Mouse (Mus musculus): ENCODE measurements around the gene Ccdc122.
"Not testable (repeated sequence)": the region's sequence is repeated elsewhere in the genome, so short reads cannot be mapped to it uniquely, and the experiment has no call there.

Ccdc122 gene

DNA sequence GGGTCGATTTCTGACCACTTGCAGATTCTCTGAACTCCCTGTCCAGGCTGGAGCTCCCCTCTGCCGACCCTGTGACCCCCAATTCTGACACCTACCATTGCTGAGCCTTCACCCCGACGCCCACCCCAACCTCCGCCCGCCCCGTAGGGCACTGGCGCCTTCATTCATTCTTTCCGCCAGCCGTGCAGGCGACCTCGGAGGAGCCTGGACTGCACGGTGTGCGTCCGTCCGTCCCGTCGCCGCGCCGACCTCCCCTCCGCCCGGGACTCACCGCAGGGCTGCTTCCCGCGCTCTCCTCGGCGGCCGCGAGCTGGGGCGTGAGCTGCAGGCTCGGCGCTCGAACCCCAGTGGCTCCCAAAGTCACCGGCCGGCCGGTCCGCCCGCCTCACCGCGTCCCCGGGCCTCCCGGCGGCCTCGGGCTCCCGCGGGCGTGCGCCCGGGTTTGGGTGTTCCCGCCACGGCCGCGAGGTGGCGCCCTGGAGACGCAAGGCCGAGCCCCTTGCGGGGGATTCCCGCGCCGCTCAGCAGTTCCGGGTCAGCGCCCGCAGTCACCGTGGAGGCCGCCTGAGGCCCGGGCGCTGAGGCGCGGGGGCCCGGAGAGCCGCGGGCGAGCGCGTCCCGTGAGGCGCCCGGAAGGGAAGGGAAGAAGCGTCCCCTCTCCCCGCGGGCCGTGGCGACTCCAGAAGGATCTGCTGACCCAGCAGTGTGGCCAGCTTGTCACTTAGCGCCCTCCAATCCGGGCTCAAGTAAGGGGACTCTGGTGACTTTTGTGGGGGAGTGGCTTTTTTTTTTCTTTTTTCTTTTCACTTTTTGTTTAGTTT is at the start of gene Ccdc122, which contains the start of gene Lacc1:
TSS of gene Ccdc122 (plus strand) at position 547 of the 821 bp plus-strand sequence.
TSS of gene Lacc1 (minus strand) at position 679 of the 821 bp plus-strand sequence.
- peak; percentile 54 to 85 for DNase-seq (ENCODE audit: low read depth in 1 of 2, low spot score in 2 of 2)

GRCm38 (mm10) chr14:76990351-76990750 is 46.2 kb upstream of the Ccdc122 start:
- DNase-seq (ENCODE audit: low read depth in 1 of 2, low spot score in 2 of 2), result not testable (repeated sequence)

- DNase-seq (ENCODE audit: low read depth in 1 of 2, low spot score in 2 of 2), result no peak
Observed at GRCm38 (mm10) chr14:77004740-77005139, 31.8 kb upstream of the Ccdc122 start.

DNA sequence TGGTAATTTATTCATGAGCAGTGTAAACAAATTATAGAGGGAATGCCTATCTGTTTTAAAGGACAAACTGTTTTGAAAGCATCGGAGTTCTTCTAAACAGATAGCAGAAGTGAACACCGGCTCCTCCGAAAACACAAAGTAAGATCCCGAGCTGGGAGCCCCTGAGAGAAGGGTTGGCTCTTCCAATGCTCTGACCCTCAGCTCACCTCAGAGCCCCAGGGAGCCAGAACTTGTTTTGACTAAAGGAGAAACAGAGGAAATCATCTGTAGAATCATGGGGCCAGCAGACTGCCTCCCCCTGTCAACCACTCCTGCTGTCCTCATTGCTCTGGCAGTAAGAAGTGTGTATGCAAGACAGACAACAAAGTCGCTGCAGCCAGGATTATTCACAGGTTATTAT is 31.0 kb upstream of the Ccdc122 start:
- DNase-seq (ENCODE audit: low read depth in 1 of 2, low spot score in 2 of 2), result no peak

DNA sequence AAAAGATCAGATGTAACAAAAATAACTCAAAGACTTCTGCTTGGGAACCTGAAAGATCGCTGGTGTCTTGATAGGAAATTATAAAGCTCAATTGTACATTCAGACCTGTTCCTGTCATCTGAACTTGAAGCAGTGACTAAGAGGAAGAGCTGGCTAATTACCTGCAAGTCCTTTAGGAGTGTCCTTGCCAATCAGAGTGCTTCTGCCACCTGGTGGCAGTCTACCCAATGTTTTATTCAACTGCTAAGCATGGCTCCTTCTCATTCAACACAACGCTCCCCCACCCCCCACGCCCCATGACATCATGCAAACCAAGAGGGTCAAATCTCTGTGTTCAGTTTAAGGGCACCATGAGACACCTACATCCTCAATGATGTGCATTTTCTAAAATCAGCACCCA is 28.3 kb upstream of the Ccdc122 start:
- DNase-seq (ENCODE audit: low read depth in 1 of 2, low spot score in 2 of 2), result no peak

DNA sequence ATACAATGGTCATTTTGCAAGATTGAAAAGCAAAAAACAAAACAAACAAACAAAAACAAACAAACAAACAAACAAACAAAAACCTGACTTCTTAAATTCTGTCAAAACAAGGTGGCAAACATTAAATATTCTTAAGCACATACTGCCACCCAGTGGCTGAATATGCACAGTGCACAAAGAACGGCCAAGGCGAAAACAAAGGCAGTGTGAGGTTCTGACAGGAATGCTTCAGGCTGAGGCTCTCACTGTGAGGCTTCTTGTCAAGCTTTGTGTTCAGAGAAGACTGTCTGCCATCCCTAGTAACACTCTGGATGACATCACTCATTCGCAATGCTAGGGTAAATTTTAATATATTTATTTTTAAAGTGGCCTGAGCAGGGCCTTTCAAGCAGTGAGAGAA is 24.8 kb upstream of the Ccdc122 start:
- peak in 1 of 2 experiments; percentile 31 for DNase-seq (ENCODE audit: low read depth in 1 of 2, low spot score in 2 of 2)

- DNase-seq (ENCODE audit: low read depth in 1 of 2, low spot score in 2 of 2), result not testable (repeated sequence)
Observed at GRCm38 (mm10) chr14:77016783-77017182, 19.8 kb upstream of the Ccdc122 start.

DNA sequence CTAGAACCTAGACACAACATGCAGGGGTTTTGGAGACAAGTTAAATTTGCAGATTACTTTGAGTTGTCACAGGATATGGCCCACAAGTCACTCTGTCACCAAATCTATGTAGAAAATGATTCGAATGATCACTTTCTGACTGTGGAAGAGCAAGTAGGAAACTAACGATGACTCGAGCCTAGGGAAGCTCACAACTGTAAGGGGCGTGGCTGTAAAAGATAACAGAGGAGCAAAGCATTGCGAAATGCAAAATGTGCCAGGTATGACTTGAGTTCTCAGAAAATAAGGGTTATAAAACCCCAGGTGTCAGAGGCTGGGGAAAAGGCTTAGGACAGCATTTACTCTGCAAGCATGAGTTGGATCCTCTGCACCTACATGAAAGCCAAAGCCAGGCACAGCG is 19.4 kb upstream of the Ccdc122 start:
- DNase-seq (ENCODE audit: low read depth in 1 of 2, low spot score in 2 of 2), result no peak

DNA sequence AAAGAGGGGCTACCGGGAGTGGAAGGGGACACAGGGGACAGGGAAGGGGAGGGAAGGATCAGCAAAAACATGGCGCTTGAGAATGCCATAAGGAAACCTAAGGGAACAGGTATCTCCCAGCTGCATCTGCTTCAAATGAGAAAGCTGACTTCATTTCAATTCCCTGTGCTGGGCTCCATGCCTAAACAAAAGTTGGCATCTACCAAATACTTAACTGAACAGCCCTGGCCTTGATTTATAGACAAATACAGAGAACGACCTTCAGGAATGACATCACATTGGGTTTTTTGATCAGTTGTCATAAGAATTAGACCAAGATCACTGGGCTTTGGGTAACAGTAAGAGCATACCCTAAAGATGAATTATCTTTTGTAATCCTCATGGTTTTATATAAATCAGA is 12.1 kb upstream of the Ccdc122 start:
- DNase-seq (ENCODE audit: low read depth in 1 of 2, low spot score in 2 of 2), result no peak

DNA sequence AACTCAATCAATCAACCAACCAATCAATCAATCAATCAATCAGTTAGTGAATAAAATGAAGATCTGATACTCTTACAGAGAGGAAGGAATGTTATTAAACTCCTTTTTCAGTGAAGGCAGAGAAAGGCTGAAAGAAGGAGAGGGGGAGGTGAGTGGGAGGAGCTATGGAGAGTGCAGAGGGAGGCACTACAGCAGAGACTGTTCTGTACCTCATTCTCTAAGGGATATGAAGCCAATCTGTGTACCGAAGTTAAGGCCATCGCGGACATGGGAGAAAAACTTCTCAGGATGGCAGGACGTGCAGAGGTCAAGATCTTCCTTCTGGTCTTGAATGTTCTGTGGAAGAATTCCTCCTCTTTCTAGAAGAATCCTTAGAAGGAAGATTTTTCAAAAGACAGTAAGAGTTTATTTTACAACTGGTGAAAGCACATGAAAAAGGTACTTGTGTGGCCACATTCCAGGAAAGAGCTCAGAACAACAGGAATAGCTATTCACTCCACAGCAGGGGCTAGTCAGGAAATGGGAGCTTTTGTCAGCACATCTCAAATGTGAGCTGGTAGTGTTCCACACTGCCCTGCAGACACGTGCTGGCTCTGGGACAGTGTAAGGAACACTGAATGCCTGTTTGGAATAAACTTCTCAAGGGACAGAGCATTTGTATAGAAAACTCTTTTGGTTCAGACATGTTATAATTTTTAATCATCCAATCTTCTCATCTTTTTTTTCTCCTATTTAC is 7.1 kb upstream of the Ccdc122 start:
- DNase-seq (ENCODE audit: low read depth in 1 of 2, low spot score in 2 of 2), result no peak

GRCm38 (mm10) chr14:77030808-77031207 is 5.8 kb upstream of the Ccdc122 start:
- DNase-seq (ENCODE audit: low read depth in 1 of 2, low spot score in 2 of 2), result no peak

- DNase-seq (ENCODE audit: low read depth in 1 of 2, low spot score in 2 of 2), result no peak
Observed at GRCm38 (mm10) chr14:77032433-77032832, 4.1 kb upstream of the Ccdc122 start.

GRCm38 (mm10) chr14:77033391-77033790 is 3.2 kb upstream of the Ccdc122 start:
- DNase-seq (ENCODE audit: low read depth in 1 of 2, low spot score in 2 of 2), result no peak

DNA sequence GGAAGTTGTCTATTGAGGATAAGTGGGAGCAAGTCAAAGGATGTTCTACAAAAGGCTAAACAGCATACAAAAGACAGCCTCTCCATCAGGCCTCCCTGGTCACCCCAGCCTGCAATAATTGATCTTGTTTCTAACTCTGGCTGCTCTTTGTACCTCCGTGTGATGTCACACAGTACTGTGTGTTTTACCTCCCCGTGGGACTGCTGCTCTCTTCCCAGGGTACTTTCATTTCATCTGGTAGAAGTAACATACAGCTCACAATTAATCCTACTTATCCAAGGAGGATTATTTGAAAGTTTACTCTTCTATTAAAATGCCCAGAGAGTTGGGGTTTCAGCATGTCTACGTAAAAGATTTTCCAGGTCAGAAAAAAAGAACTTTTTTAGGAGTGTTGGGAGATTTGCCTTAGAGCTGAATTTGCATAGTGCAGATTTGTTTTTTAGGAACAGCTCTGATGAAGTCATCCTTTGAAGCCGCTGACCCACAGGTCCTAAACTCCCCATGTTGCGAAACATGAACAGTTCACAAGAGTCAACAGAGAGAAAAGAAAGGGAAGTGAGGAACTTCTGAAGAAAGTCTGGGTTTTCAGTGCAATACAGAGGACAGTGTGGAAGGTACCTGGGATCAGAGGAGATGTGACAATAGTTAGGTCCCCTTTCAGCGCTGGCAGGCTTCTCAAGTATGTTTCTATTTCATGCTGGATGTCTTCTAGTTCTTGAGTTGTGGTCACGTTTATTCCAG is 2.2 kb upstream of the Ccdc122 start:
- DNase-seq (ENCODE audit: low read depth in 1 of 2, low spot score in 2 of 2), result peak; percentile 18 to 53

DNA sequence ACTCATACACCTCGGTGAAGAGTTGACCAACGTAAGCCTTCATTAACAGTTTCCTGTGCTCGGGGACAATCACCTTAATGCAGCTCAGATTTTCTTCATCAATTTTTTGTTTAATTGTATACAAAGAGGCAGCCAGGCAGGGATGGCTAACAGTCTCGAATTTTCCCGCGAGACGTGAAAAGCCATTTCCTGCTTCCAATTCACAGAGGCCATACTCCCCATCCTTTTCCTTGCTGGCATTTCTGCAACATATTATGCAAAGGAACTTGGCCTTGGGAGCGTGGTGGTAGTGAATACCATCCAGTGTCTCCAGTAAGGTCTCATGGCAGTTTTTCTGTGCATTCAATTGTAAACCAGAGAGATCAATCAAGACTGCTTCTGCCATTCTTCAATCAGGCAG is 1.6 kb upstream of the Ccdc122 start:
- no peak for DNase-seq (ENCODE audit: low read depth in 1 of 2, low spot score in 2 of 2)

DNA sequence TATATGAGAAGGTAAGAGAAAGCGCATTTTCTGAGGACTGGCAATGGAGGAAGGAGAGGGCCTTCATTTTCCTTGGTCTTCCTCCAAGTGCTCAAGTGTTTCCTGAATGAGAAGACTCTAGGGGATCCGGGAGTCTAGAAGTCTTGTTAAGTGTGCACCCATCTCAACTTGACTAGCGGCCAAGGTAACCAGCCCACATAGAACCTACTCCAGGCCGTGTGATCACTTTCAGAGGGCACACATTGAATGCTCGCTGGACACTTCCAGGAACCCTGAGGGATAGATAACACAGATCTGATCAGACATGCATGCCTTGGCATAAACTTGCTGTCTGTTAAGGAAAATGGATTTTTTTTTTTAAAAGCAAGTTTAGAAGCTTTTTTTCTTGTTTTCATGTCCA is 758 bp downstream of the Ccdc122 start:
- DNase-seq (ENCODE audit: low read depth in 1 of 2, low spot score in 2 of 2), result no peak

DNA sequence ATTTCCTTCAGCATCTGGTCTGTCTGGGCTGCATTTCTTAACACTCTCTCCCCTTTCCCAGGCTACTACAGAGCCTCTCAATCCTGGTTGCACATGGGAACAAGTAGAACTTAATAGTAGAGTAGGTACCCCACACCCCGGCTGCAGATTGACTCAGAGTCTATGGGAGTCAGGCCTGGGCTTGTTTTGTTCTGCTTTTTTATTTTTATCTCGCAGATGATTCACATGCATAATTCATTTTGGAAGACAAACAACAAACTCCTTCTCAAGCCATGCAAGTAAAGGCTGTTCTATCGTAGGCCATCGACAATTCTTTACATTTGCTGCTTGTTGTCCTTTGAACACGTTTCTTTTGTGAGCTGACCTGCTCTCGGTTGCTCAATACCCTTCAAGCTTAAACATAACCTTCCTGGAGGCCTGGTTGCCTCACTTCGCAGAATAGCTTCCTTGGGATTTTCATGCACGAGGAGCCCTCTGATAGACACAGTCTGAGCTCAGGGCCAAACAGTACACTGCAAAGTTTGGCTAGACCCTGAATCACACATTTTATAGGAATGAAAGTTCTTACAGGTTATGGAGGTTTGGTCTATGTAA is 1.4 kb downstream of the Ccdc122 start:
- no peak for DNase-seq (ENCODE audit: low read depth in 1 of 2, low spot score in 2 of 2)

GRCm38 (mm10) chr14:77053288-77053687 is 16.7 kb downstream of the Ccdc122 start:
- no peak for DNase-seq (ENCODE audit: low read depth in 1 of 2, low spot score in 2 of 2)

GRCm38 (mm10) chr14:77069361-77069760 is 32.8 kb downstream of the Ccdc122 start:
- no peak for DNase-seq (ENCODE audit: low read depth in 1 of 2, low spot score in 2 of 2)

GRCm38 (mm10) chr14:77081248-77081647 is 44.7 kb downstream of the Ccdc122 start:
- no peak for DNase-seq (ENCODE audit: low read depth in 1 of 2, low spot score in 2 of 2)

- no peak for DNase-seq (ENCODE audit: low read depth in 1 of 2, low spot score in 2 of 2)
Observed at GRCm38 (mm10) chr14:77100285-77100684, 63.7 kb downstream of the Ccdc122 start.

Measured in monocyte, adult 2 months (primary cell).